Comparison of ENCODE assay signal across 30 mouse cellular contexts in the genomic region with DNA sequence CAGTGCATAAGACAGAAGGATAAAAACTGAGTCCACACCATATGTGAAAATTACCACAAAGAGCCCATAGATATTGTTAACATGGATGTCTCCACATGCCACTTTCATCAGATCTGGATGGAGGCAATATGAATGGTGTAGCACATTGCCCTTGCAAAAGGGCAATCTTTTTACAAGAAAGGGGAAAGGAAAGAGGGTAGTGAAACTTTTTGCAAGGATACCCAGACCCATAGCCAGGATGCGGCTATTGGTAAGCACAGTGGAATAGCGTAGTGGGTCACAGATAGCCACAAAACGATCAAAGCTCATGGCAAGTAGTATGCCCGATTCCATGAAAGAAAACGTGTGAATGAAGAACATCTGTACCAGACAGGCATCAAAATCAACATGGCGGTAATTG. TPM values are rescaled to one million over a fixed set of nuclear protein-coding genes. Genes with fewer than 3 reads are reported as not detected.
DNase-seq lines count a peak whose midpoint lies in the region; ATAC-seq lines count a peak whose summit lies in the region.
"Had no signal": no experiment of that assay in that cellular context is flagged by ENCODE, and none has a peak within 500 bp of the region (broad histone marks: within the 10 kb centered on the region; RNA-seq: fewer than 3 reads in every experiment).

No protein-coding gene starts in this region.

- H3K4me2 ChIP-seq in midbrain, embryonic 11.5 days, result no peak overlapping the region
- no peak overlapping the region for H3K4me2 ChIP-seq in midbrain, embryonic 14.5 days (ENCODE audit: low read length)
- H3K4me2 ChIP-seq: embryonic facial prominence, embryonic 12.5 days; forebrain, embryonic 13.5 days; forebrain, embryonic 15.5 days had no signal

- H3K36me3 ChIP-seq in midbrain, embryonic 11.5 days (ENCODE audit: control insufficient read depth, insufficient read depth, low read length), result no peaks in the 10 kb centered on the region
- H3K36me3 ChIP-seq in midbrain, embryonic 14.5 days (ENCODE audit: control insufficient read depth, insufficient read depth, low read length), result no peaks in the 10 kb centered on the region
- H3K36me3 ChIP-seq: embryonic facial prominence, embryonic 10.5 days; embryonic facial prominence, embryonic 12.5 days; forebrain, embryonic 15.5 days; G1E had no signal

- H3K27me3 ChIP-seq in midbrain, embryonic 11.5 days (ENCODE audit: control insufficient read depth, insufficient read depth, low read length), result no peaks in the 10 kb centered on the region
- no peaks in the 10 kb centered on the region for H3K27me3 ChIP-seq in midbrain, embryonic 14.5 days (ENCODE audit: control insufficient read depth, insufficient read depth, low read length)
- H3K27me3 ChIP-seq: embryonic facial prominence, embryonic 12.5 days; forebrain, embryonic 13.5 days; forebrain, embryonic 15.5 days; Patski had no signal

- no peak overlapping the region for H3K27ac ChIP-seq in midbrain, embryonic 11.5 days (ENCODE audit: low read depth, low read length)
- no peak overlapping the region for H3K27ac ChIP-seq in midbrain, embryonic 14.5 days (replicated peaks; ENCODE audit: low read depth, low read length)
- H3K27ac ChIP-seq: embryonic facial prominence, embryonic 10.5 days; embryonic facial prominence, embryonic 12.5 days; forebrain, embryonic 13.5 days; forebrain, embryonic 15.5 days had no signal

- no peaks in the 10 kb centered on the region for H3K9me3 ChIP-seq in midbrain, embryonic 11.5 days (ENCODE audit: control insufficient read depth, low read length)
- H3K9me3 ChIP-seq in midbrain, embryonic 14.5 days (ENCODE audit: control insufficient read depth, low read length), result no peaks in the 10 kb centered on the region
- H3K9me3 ChIP-seq: embryonic facial prominence, embryonic 10.5 days; embryonic facial prominence, embryonic 12.5 days; forebrain, embryonic 13.5 days; forebrain, embryonic 15.5 days; G1E had no signal

- no peak overlapping the region for H3K4me3 ChIP-seq in midbrain, embryonic 11.5 days (ENCODE audit: low read depth, low read length)
- H3K4me3 ChIP-seq in midbrain, embryonic 14.5 days (replicated peaks; ENCODE audit: low read depth, low read length), result no peak overlapping the region
- H3K4me3 ChIP-seq: embryonic facial prominence, embryonic 10.5 days; embryonic facial prominence, embryonic 12.5 days; forebrain, embryonic 13.5 days; forebrain, embryonic 15.5 days had no signal

- H3K9ac ChIP-seq in midbrain, embryonic 11.5 days (ENCODE audit: low read length), result no peak overlapping the region
- H3K9ac ChIP-seq in midbrain, embryonic 14.5 days (replicated peaks; ENCODE audit: low read length), result no peak overlapping the region
- H3K9ac ChIP-seq: embryonic facial prominence, embryonic 12.5 days; forebrain, embryonic 13.5 days; forebrain, embryonic 15.5 days; forebrain, postnatal 0 days had no signal

- WGBS in midbrain, embryonic 11.5 days, result 90% methylated on average over 6 of the region's 6 CpGs
- 94% methylated on average over 6 of the region's 6 CpGs for WGBS in midbrain, embryonic 14.5 days

- DNase-seq in midbrain, embryonic 11.5 days (ENCODE audit: low spot score, missing footprints), result peak; percentile 6
- DNase-seq in midbrain, embryonic 14.5 days, result no peak
- no peak for DNase-seq in gastrocnemius, adult 18-20 months (ENCODE audit: low spot score)
- DNase-seq in adrenal gland, postnatal 14 days, result no peak
- DNase-seq: adrenal gland, adult 8-10 months; adrenal gland, postnatal 25 days; B cell, adult 2 months; cerebellum, adult 11 months; cerebellum, adult 18-20 months; cerebellum, adult 8-10 months; cerebellum, adult 9-11 months; cerebellum, postnatal 14 days; cerebellum, postnatal 36 days; forebrain, postnatal 0 days had no signal

- ATAC-seq in midbrain, embryonic 11.5 days (ENCODE audit: low FRiP score), result no peak
- no peak for ATAC-seq in midbrain, embryonic 14.5 days (ENCODE audit: low FRiP score, low TSS enrichment)
- ATAC-seq in megakaryocyte, adult 5-6 weeks (ENCODE audit: poor library complexity, severe bottlenecking), result peak; percentile 82
- ATAC-seq: activated CD4-positive, CD25-positive, alpha-beta regulatory T cell, adult 4 months; CD4-positive, CD25-positive, alpha-beta regulatory T cell, adult 4 months; forebrain, embryonic 13.5 days; forebrain, embryonic 15.5 days; forebrain, postnatal 0 days; Patski had no signal

- no peaks in the 10 kb centered on the region for H3K4me1 ChIP-seq in midbrain, embryonic 11.5 days (ENCODE audit: control insufficient read depth, insufficient read depth, low read length)
- no peaks in the 10 kb centered on the region for H3K4me1 ChIP-seq in midbrain, embryonic 14.5 days (ENCODE audit: control insufficient read depth, insufficient read depth, low read length)
- H3K4me1 ChIP-seq: embryonic facial prominence, embryonic 10.5 days; embryonic facial prominence, embryonic 12.5 days; forebrain, embryonic 13.5 days; forebrain, embryonic 15.5 days had no signal

RNA-seq across cellular contexts. Expression of a gene that starts 3.7 kb away (rescaled TPM):
- not detected in 2 replicates for polyA plus RNA-seq in midbrain, embryonic 11.5 days (2014; fragmentation: Nextera tagmentation; extraction: Ambion mirVana)
- polyA plus RNA-seq in midbrain, embryonic 14.5 days (2014; fragmentation: Nextera tagmentation; extraction: Ambion mirVana), result not detected in 2 replicates
- not detected in 2 replicates for total RNA-seq in megakaryocyte, adult 5-6 weeks (2015)
- total RNA-seq in megakaryocyte, adult 5-6 weeks (2017), result not detected in 2 replicates
- not detected for total RNA-seq in gastrocnemius, adult 18-20 months (2021)
- not detected in 2 replicates for total RNA-seq in adrenal gland, postnatal 14 days (2021)
- total RNA-seq: adrenal gland, adult 18-20 months; adrenal gland, adult 8-10 months; adrenal gland, postnatal 25 days; adrenal gland, postnatal 4 days; CH12.LX had no signal
- polyA plus RNA-seq: activated CD4-positive, CD25-positive, alpha-beta regulatory T cell, adult 4 months; brain, embryonic 14.5 days; CD4-positive, CD25-positive, alpha-beta regulatory T cell, adult 4 months; cortical plate, adult 2 months; embryonic facial prominence, embryonic 10.5 days; embryonic facial prominence, embryonic 12.5 days; forebrain, embryonic 11.5 days; forebrain, embryonic 13.5 days; forebrain, embryonic 15.5 days; forebrain, postnatal 0 days; G1E; Patski had no signal

RNA-seq across cellular contexts. Expression of a gene that starts 4.5 kb away (rescaled TPM):
- not detected in 2 replicates for polyA plus RNA-seq in midbrain, embryonic 11.5 days (2014; fragmentation: Nextera tagmentation; extraction: Ambion mirVana)
- not detected in 2 replicates for polyA plus RNA-seq in midbrain, embryonic 14.5 days (2014; fragmentation: Nextera tagmentation; extraction: Ambion mirVana)
- total RNA-seq in megakaryocyte, adult 5-6 weeks (2015), result not detected in 2 replicates
- not detected in 2 replicates for total RNA-seq in megakaryocyte, adult 5-6 weeks (2017)
- under 1 TPM in 1 of 2 experiments, not detected in 1; 0.05 TPM for total RNA-seq in gastrocnemius, adult 18-20 months (2021)
- not detected in 2 replicates for total RNA-seq in adrenal gland, postnatal 14 days (2021)
- total RNA-seq: CH12.LX; forebrain, postnatal 0 days had no signal
- polyA plus RNA-seq: activated CD4-positive, CD25-positive, alpha-beta regulatory T cell, adult 4 months; brain, embryonic 14.5 days; cortical plate, adult 2 months; embryonic facial prominence, embryonic 12.5 days; embryonic facial prominence, embryonic 14.5 days; forebrain, embryonic 13.5 days; forebrain, embryonic 15.5 days; forebrain, postnatal 0 days; G1E had no signal

RNA-seq across cellular contexts. Expression of a gene that starts 13.6 kb away (rescaled TPM):
- not detected in 2 replicates for polyA plus RNA-seq in midbrain, embryonic 11.5 days (2014; fragmentation: Nextera tagmentation; extraction: Ambion mirVana)
- not detected in 2 replicates for polyA plus RNA-seq in midbrain, embryonic 14.5 days (2014; fragmentation: Nextera tagmentation; extraction: Ambion mirVana)
- not detected in 2 replicates for total RNA-seq in megakaryocyte, adult 5-6 weeks (2015)
- total RNA-seq in megakaryocyte, adult 5-6 weeks (2017), result not detected in 2 replicates
- total RNA-seq in gastrocnemius, adult 18-20 months (2021), result not detected
- total RNA-seq in adrenal gland, postnatal 14 days (2021), result not detected in 2 replicates
- total RNA-seq: adrenal gland, adult 18-20 months; adrenal gland, adult 8-10 months; adrenal gland, postnatal 25 days; adrenal gland, postnatal 4 days; CH12.LX; forebrain, postnatal 0 days; G1E had no signal
- polyA plus RNA-seq: activated CD4-positive, CD25-positive, alpha-beta regulatory T cell, adult 4 months; brain, embryonic 14.5 days; CD4-positive, CD25-positive, alpha-beta regulatory T cell, adult 4 months; cortical plate, adult 2 months; embryonic facial prominence, embryonic 10.5 days; embryonic facial prominence, embryonic 12.5 days; forebrain, embryonic 11.5 days; forebrain, embryonic 13.5 days; forebrain, embryonic 15.5 days; forebrain, postnatal 0 days; G1E; Patski had no signal

RNA-seq across cellular contexts. Expression of a gene that starts 23.1 kb away (rescaled TPM):
- polyA plus RNA-seq in midbrain, embryonic 11.5 days (2014; fragmentation: Nextera tagmentation; extraction: Ambion mirVana), result not detected in 2 replicates
- not detected in 2 replicates for polyA plus RNA-seq in midbrain, embryonic 14.5 days (2014; fragmentation: Nextera tagmentation; extraction: Ambion mirVana)
- total RNA-seq in megakaryocyte, adult 5-6 weeks (2015), result not detected in 2 replicates
- not detected in 2 replicates for total RNA-seq in megakaryocyte, adult 5-6 weeks (2017)
- not detected for total RNA-seq in gastrocnemius, adult 18-20 months (2021)
- total RNA-seq in adrenal gland, postnatal 14 days (2021), result not detected in 2 replicates
- total RNA-seq: adrenal gland, adult 18-20 months; adrenal gland, adult 8-10 months; adrenal gland, postnatal 25 days; adrenal gland, postnatal 4 days; CH12.LX; forebrain, postnatal 0 days; G1E had no signal
- polyA plus RNA-seq: activated CD4-positive, CD25-positive, alpha-beta regulatory T cell, adult 4 months; brain, embryonic 14.5 days; CD4-positive, CD25-positive, alpha-beta regulatory T cell, adult 4 months; cortical plate, adult 2 months; embryonic facial prominence, embryonic 10.5 days; embryonic facial prominence, embryonic 12.5 days; embryonic facial prominence, embryonic 14.5 days; forebrain, embryonic 11.5 days; forebrain, embryonic 13.5 days; forebrain, embryonic 15.5 days; forebrain, postnatal 0 days; G1E; Patski had no signal

RNA-seq across cellular contexts. Expression of a gene that starts 30.8 kb away (rescaled TPM):
- not detected in 2 replicates for polyA plus RNA-seq in midbrain, embryonic 11.5 days (2014; fragmentation: Nextera tagmentation; extraction: Ambion mirVana)
- polyA plus RNA-seq in midbrain, embryonic 14.5 days (2014; fragmentation: Nextera tagmentation; extraction: Ambion mirVana), result not detected in 2 replicates
- not detected in 2 replicates for total RNA-seq in megakaryocyte, adult 5-6 weeks (2015)
- not detected in 2 replicates for total RNA-seq in megakaryocyte, adult 5-6 weeks (2017)
- not detected for total RNA-seq in gastrocnemius, adult 18-20 months (2021)
- not detected in 2 replicates for total RNA-seq in adrenal gland, postnatal 14 days (2021)
- total RNA-seq: adrenal gland, adult 18-20 months; adrenal gland, adult 8-10 months; adrenal gland, postnatal 25 days; adrenal gland, postnatal 4 days; CH12.LX; forebrain, postnatal 0 days had no signal
- polyA plus RNA-seq: brain, embryonic 14.5 days; CD4-positive, CD25-positive, alpha-beta regulatory T cell, adult 4 months; cortical plate, adult 2 months; embryonic facial prominence, embryonic 10.5 days; embryonic facial prominence, embryonic 12.5 days; embryonic facial prominence, embryonic 14.5 days; forebrain, embryonic 11.5 days; forebrain, embryonic 13.5 days; forebrain, embryonic 15.5 days; forebrain, postnatal 0 days; G1E; Patski had no signal
